Mouse (Mus musculus): ENCODE results near the gene Vmn2r84. TPM values are rescaled to one million over a fixed set of nuclear protein-coding genes. Genes with fewer than 3 reads are reported as not detected.

Vmn2r84 gene
- total and polyA plus RNA-seq, 3 experiments: 0.26 TPM; not detected in 2

GRCm38 (mm10) chr10:130336385-130336784 lies 57.7 kb downstream of the Vmn2r84 start:
- Histone ChIP-seq H3K9me3 (replicated peaks; ENCODE audit: low read length) (no peaks in the 10 kb centered on the region), H3K4me1 (ENCODE audit: control insufficient read depth in 1 of 2, insufficient read depth in 2 of 2) (peaks cover 0 to 63% of the 10 kb centered on the region in 2 experiments; a peak in 2 of 4 replicates), H3K9ac (ENCODE audit: insufficient read depth, low read depth) (no peak overlapping the region), H3K27me3 (replicated peaks) (no peaks in the 10 kb centered on the region), H3K27ac (ENCODE audit: insufficient read depth, low read depth) (no peak overlapping the region), H3K4me2 (ENCODE audit: insufficient read depth, low read depth, poor library complexity, severe bottlenecking) (no peak overlapping the region), H3K36me3 (replicated peaks in 1 of 2; ENCODE audit: control insufficient read depth in 1 of 2, insufficient read depth in 1 of 2, low read length in 1 of 2) (peaks cover 0 to 13% of the 10 kb centered on the region in 2 experiments), H3K4me3 (replicated peaks in 1 of 3; ENCODE audit: low read depth in 2 of 3, low read length in 2 of 3, poor library complexity in 1 of 3) (no peak overlapping the region), H3K79me2 (replicated peaks; ENCODE audit: control insufficient read depth, extremely low read depth, insufficient read depth, poor library complexity, severe bottlenecking) (no peaks in the 10 kb centered on the region)
- DNase-seq (ENCODE audit: extremely low read depth): no peak
- in situ Hi-C loops (cut with MboI; ENCODE audit: low pct_ligation_motif_present, low pct_unique_long_range_greater_than_20kb, low sequenced_read_pairs): no loop called here
- no peak for TF ChIP-seq MEF2A (IDR thresholded peaks at IDR 0.05; ENCODE audit: borderline replicate concordance, low read depth, low read length)
- TF ChIP-seq MYC (IDR thresholded peaks at IDR 0.05; ENCODE audit: low read depth, low read length): 0 out of 2 replicates have a peak, but pooled peaks have one; percentile 10
- dilution Hi-C loops (cut with MboI; ENCODE audit: extremely low pct_ligation_motif_present, extremely low pct_unique_long_range_greater_than_20kb, low sequenced_read_pairs): no loop called here

- DNase-seq (ENCODE audit: extremely low read depth): peak; percentile 86
- peak overlapping the region in 2 of 3 experiments; percentile 39 to 45 for H3K4me3 ChIP-seq (replicated peaks in 1 of 3; ENCODE audit: low read depth in 2 of 3, low read length in 2 of 3, poor library complexity in 1 of 3)
- no peak overlapping the region for H3K9ac ChIP-seq (ENCODE audit: insufficient read depth, low read depth)
- H3K36me3 ChIP-seq (replicated peaks in 1 of 2; ENCODE audit: control insufficient read depth in 1 of 2, insufficient read depth in 1 of 2, low read length in 1 of 2): peaks cover 0 to 13% of the 10 kb centered on the region in 2 experiments
- 0 out of 2 replicates have a peak, but pooled peaks have one; percentile 24 for TF ChIP-seq JUND (conservative IDR thresholded peaks at IDR 0.05; ENCODE audit: low read depth, low read length)
- TF ChIP-seq MAFK (IDR thresholded peaks at IDR 0.05; ENCODE audit: insufficient replicate concordance, low read length): no peak
- no peak for TF ChIP-seq SMC3 (IDR thresholded peaks at IDR 0.05; ENCODE audit: low read depth, low read length)
- no peak for TF ChIP-seq MAX (IDR thresholded peaks at IDR 0.05; ENCODE audit: low read length)
- peak; percentile 64 for TF ChIP-seq JUN (IDR thresholded peaks at IDR 0.05; ENCODE audit: insufficient read depth, low read depth, low read length)
- TF ChIP-seq SIN3A (IDR thresholded peaks at IDR 0.05; ENCODE audit: low read length): no peak
- peak; percentile 68; the same call in 1 of the 2 replicates for TF ChIP-seq MEF2A (IDR thresholded peaks at IDR 0.05; ENCODE audit: borderline replicate concordance, low read depth, low read length)
- TF ChIP-seq KAT2A (IDR thresholded peaks at IDR 0.05; ENCODE audit: insufficient replicate concordance, low read length): no peak
- TF ChIP-seq USF2 (conservative IDR thresholded peaks at IDR 0.05; ENCODE audit: low read depth, low read length): no peak
- no peak for TF ChIP-seq ZC3H11A (IDR thresholded peaks at IDR 0.05; ENCODE audit: low read depth, low read length)
- TF ChIP-seq GABPA (IDR thresholded peaks at IDR 0.05; ENCODE audit: insufficient replicate concordance, low read depth, low read length): no peak
- TF ChIP-seq CHD1 (IDR thresholded peaks at IDR 0.05; ENCODE audit: low read depth, low read length): no peak
- peak; percentile 94 for TF ChIP-seq EP300 (IDR thresholded peaks at IDR 0.05; ENCODE audit: low read length)
- TF ChIP-seq TCF12 (IDR thresholded peaks at IDR 0.05; ENCODE audit: low read depth, low read length): peak; percentile 60
- no peak for TF ChIP-seq MAZ (IDR thresholded peaks at IDR 0.05; ENCODE audit: low read depth, low read length)
- no peak for TF ChIP-seq MXI1 (IDR thresholded peaks at IDR 0.05; ENCODE audit: low read depth, low read length)
- no peak for TF ChIP-seq NELFE (IDR thresholded peaks at IDR 0.05; ENCODE audit: low read depth, low read length)
- TF ChIP-seq ETS1 (conservative IDR thresholded peaks at IDR 0.05; ENCODE audit: low read depth, low read length): peak; percentile 42; the same call in 1 of the 2 replicates
- no peak for TF ChIP-seq NRF1 (IDR thresholded peaks at IDR 0.05; ENCODE audit: low read depth, low read length)
- no peak for TF ChIP-seq TBP (conservative IDR thresholded peaks at IDR 0.05; ENCODE audit: low read depth, low read length)
- TF ChIP-seq IRF4 (IDR thresholded peaks at IDR 0.05; ENCODE audit: low read depth, low read length): peak; percentile 84
- no peak for TF ChIP-seq CHD2 (IDR thresholded peaks at IDR 0.05; ENCODE audit: low read length)
- 0 out of 2 replicates have a peak, but pooled peaks have one; percentile 13 for TF ChIP-seq POLR2A (IDR thresholded peaks at IDR 0.05; ENCODE audit: low read depth, low read length)
- no peak for TF ChIP-seq E2F4 (IDR thresholded peaks at IDR 0.05; ENCODE audit: insufficient replicate concordance, low read depth, low read length)
- TF ChIP-seq ZNF384 (IDR thresholded peaks at IDR 0.05; ENCODE audit: low read depth, low read length): peak; percentile 97
- in situ Hi-C loops (cut with MboI; ENCODE audit: low pct_ligation_motif_present, low pct_unique_long_range_greater_than_20kb, low sequenced_read_pairs): no loop called here
- H3K79me2 ChIP-seq (replicated peaks; ENCODE audit: control insufficient read depth, extremely low read depth, insufficient read depth, poor library complexity, severe bottlenecking): 0 out of 2 replicates have a peak, but pooled peaks cover 2% of the 10 kb centered on the region
- H3K4me2 ChIP-seq (ENCODE audit: insufficient read depth, low read depth, poor library complexity, severe bottlenecking): peak overlapping the region; percentile 36; the same call in 1 of the 2 replicates
- dilution Hi-C loops (cut with MboI; ENCODE audit: extremely low pct_ligation_motif_present, extremely low pct_unique_long_range_greater_than_20kb, low sequenced_read_pairs): no loop called here
- peak overlapping the region; percentile 73 for H3K27ac ChIP-seq (ENCODE audit: insufficient read depth, low read depth)
- peaks cover 3 to 28% of the 10 kb centered on the region in 2 experiments; a peak in 3 of 4 replicates for H3K4me1 ChIP-seq (ENCODE audit: control insufficient read depth in 1 of 2, insufficient read depth in 2 of 2)
- H3K9me3 ChIP-seq (replicated peaks; ENCODE audit: low read length): no peaks in the 10 kb centered on the region
- no peaks in the 10 kb centered on the region for H3K27me3 ChIP-seq (replicated peaks)
Observed at GRCm38 (mm10) chr10:130330711-130331110, 63.4 kb downstream of the Vmn2r84 start.
